Mouse (Mus musculus): ENCODE measurements at regions not wholly inside any gene's neighbourhood (a gene's known extent, or its start where the extent isn't known, plus 50 kb on each side); places are given as distances from the start of the nearest gene placed in this dataset.

- no peak for DNase-seq (ENCODE audit: low spot score)
These were observed 53.8 kb upstream of the Ccnd1 start for GRCm38 (mm10) chr7:144993566-144993965.

GRCm38 (mm10) chr7:144991760-144992159 is 52.0 kb upstream of the Ccnd1 start:
- DNase-seq (ENCODE audit: low spot score): no peak

Data from T-cell, adult 2 months (primary cell).